Mouse (Mus musculus) hindbrain, postnatal 0 days (tissue): ENCODE measurements around the gene Rsad2. TPM values are rescaled to one million over a fixed set of nuclear protein-coding genes. Genes with fewer than 3 reads are reported as not detected.
"Not testable (repeated sequence)": the region's sequence is repeated elsewhere in the genome, so short reads cannot be mapped to it uniquely, and the experiment has no call there.

Experiments used
- ATAC-seq: fragments of 200-750 bp; cut with Nextera tagmentation; 2 replicates; pipeline ENCODE4 v1.8.0; 2017; ENCODE audit warnings: mild to moderate bottlenecking, moderate TSS enrichment, moderate library complexity
- DNase-seq: peaks from one replicate; pipeline ENCODE4 v3.0.0-alpha.2; 2015; ENCODE audit warnings: low spot score
- H3K27ac ChIP-seq: fragments of 300-500 bp; sonication (generic); 2 replicates; pipeline ENCODE4 v1.5.1; 2014; ENCODE audit warnings: mild to moderate bottlenecking
- H3K27me3 ChIP-seq: fragments of 300-500 bp; sonication (generic); 2 replicates; pipeline ENCODE4 v1.6.1; 2014; ENCODE audit warnings: low read length, mixed read lengths; ENCODE audit not compliant: insufficient read depth
- H3K36me3 ChIP-seq: fragments of 300-500 bp; sonication (generic); 2 replicates; pipeline ENCODE4 v1.6.1; 2014; ENCODE audit warnings: low read length, mixed read lengths; ENCODE audit not compliant: insufficient read depth
- H3K4me1 ChIP-seq: fragments of 300-500 bp; sonication (generic); 2 replicates; pipeline ENCODE4 v1.6.1; 2014; ENCODE audit warnings: antibody characterized with exemption, low read length, mixed read lengths; ENCODE audit not compliant: insufficient read depth
- H3K4me2 ChIP-seq: fragments of 300-500 bp; sonication (generic); 2 replicates; pipeline ENCODE4 v1.6.1; 2014; ENCODE audit warnings: low read depth, mild to moderate bottlenecking, low read length, moderate library complexity, mixed read lengths
- H3K4me3 ChIP-seq: fragments of 300-500 bp; sonication (generic); 2 replicates; pipeline ENCODE4 v1.5.1; 2014; ENCODE audit warnings: low read length
- H3K9ac ChIP-seq: fragments of 300-500 bp; sonication (generic); replicated peaks from 2 replicates; pipeline ENCODE4 v1.6.1; 2014; ENCODE audit warnings: mild to moderate bottlenecking, low read length, moderate library complexity, mixed read lengths
- H3K9me3 ChIP-seq: fragments of 300-500 bp; sonication (generic); 2 replicates; pipeline ENCODE4 v1.6.1; 2016; ENCODE audit warnings: low read length, mixed read lengths
- CTCF ChIP-seq: IDR thresholded peaks from 2 replicates; pipeline ENCODE4 v1.5.1; 2016; ENCODE audit warnings: antibody characterized with exemption, control low read depth, low read depth
- WGBS: fragments of 180-500 bp; shearing (Covaris S2); extraction: QIAGEN DNeasy Blood & Tissue Kit; methylation state at CpG from one replicate; pipeline ENCODE4 v1.1.7; 2014; 5-methylcytosine and 5-hydroxymethylcytosine counted together
- polyA plus RNA-seq: library from polyadenylated mRNA; unstranded; fragments of >200 nt; fragmentation: Nextera tagmentation; extraction: Ambion mirVana; gene quantifications from 2 replicates; pipeline ENCODE4 v1.2.1, GENCODE M21; 2015
- total RNA-seq: library from RNA; depleted of rRNA; stranded (reverse); fragments of >200 nt; gene quantifications from 2 replicates; pipeline ENCODE4 v1.2.3, GENCODE M21; 2014

The Rsad2 gene
- total and polyA plus RNA-seq, 2 experiments from 2014 or later, result 1.4 to 1.5 TPM

- Histone ChIP-seq H3K9ac (no peak overlapping the region), H3K27ac (no peak overlapping the region), H3K9me3 (no peaks in the 10 kb centered on the region), H3K4me1 (no peaks in the 10 kb centered on the region), H3K4me2 (no peak overlapping the region), H3K4me3 (no peak overlapping the region), H3K27me3 (no peaks in the 10 kb centered on the region), H3K36me3 (no peaks in the 10 kb centered on the region)
- TF ChIP-seq CTCF, result no peak
- 85% methylated on average over 4 of the region's 4 CpGs for WGBS
- ATAC-seq (no peak), DNase-seq (no peak)
Measured at GRCm38 (mm10) chr12:26446377-26447045, 9.7 kb downstream of the Rsad2 start.

- Histone ChIP-seq H3K4me1 (no peaks in the 10 kb centered on the region), H3K27ac (no peak overlapping the region), H3K9me3 (no peaks in the 10 kb centered on the region), H3K9ac (no peak overlapping the region), H3K4me2 (no peak overlapping the region), H3K27me3 (no peaks in the 10 kb centered on the region), H3K4me3 (no peak overlapping the region), H3K36me3 (no peaks in the 10 kb centered on the region)
- WGBS, result 88% methylated on average over 2 of the region's 2 CpGs
- DNase-seq, result no peak
- no peak for ATAC-seq
- no peak for TF ChIP-seq CTCF
Measured at GRCm38 (mm10) chr12:26444511-26444910, 11.7 kb downstream of the Rsad2 start.

- peak; percentile 81 for DNase-seq
- WGBS, result 0% methylated on average over 2 of the region's 2 CpGs
- no peak overlapping the region for H3K27ac ChIP-seq
- H3K4me1 ChIP-seq, result no peaks in the 10 kb centered on the region
- no peak overlapping the region for H3K4me3 ChIP-seq
- no peaks in the 10 kb centered on the region for H3K9me3 ChIP-seq
- no peak overlapping the region for H3K9ac ChIP-seq
- no peaks in the 10 kb centered on the region for H3K27me3 ChIP-seq
- no peak overlapping the region for H3K4me2 ChIP-seq
- no peak for ATAC-seq
- peak; percentile 79 for TF ChIP-seq CTCF
- no peaks in the 10 kb centered on the region for H3K36me3 ChIP-seq
Measured at GRCm38 (mm10) chr12:26444054-26444453, 12.2 kb downstream of the Rsad2 start.

DNA sequence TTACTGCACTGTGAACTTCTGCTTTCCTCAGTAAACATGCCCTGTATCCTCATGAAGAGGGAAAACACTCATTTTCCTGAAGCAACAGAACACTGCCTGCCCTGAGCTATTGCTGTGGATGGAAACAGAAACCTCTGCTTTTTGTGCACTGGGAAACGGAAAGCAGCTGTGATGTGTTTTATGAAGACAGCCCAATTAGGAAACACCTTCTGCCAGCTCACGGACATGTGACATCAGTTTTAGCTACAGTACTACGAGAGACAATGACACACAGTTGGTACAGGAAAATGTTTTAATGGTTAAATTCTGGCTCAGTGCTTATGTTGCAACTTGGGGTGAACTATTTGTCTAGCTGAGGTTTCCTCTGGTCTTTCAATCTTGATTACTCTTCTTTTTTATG is 16.9 kb downstream of the Rsad2 start:
- no peak overlapping the region for H3K4me2 ChIP-seq
- 66% methylated on average over 3 of the region's 3 CpGs for WGBS
- H3K4me3 ChIP-seq, result no peak overlapping the region
- no peaks in the 10 kb centered on the region for H3K4me1 ChIP-seq
- no peak overlapping the region for H3K9ac ChIP-seq
- DNase-seq (no peak), ATAC-seq (no peak)
- no peaks in the 10 kb centered on the region for H3K36me3 ChIP-seq
- no peaks in the 10 kb centered on the region for H3K9me3 ChIP-seq
- H3K27me3 ChIP-seq, result no peaks in the 10 kb centered on the region
- TF ChIP-seq CTCF, result no peak
- H3K27ac ChIP-seq, result no peak overlapping the region

DNA sequence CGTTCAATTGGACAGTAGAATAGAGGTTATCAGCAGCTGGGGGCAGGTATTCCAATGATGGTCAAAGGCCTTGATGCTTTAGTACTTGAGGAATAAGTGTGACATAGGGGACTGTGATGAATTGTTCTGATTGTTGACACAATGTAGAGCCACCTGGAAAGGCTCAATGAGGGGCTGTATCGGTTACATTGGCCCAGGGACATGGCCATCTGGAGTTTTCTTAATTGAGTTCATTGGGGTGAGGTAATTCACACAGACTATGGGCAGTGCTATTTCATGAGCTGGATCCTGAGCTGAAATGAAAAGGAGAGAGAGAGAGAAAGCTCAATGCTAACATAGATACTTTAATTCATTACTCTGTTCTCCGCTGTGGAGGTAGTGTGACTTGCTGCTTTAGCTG is 18.3 kb downstream of the Rsad2 start:
- WGBS, result 69% methylated on average over 3 of the region's 3 CpGs
- Histone ChIP-seq H3K4me2 (no peak overlapping the region), H3K9me3 (no peaks in the 10 kb centered on the region), H3K4me3 (no peak overlapping the region), H3K36me3 (no peaks in the 10 kb centered on the region), H3K4me1 (no peaks in the 10 kb centered on the region), H3K9ac (no peak overlapping the region), H3K27ac (no peak overlapping the region), H3K27me3 (no peaks in the 10 kb centered on the region)
- peak; percentile 43; the same call in 1 of the 2 replicates for ATAC-seq
- TF ChIP-seq CTCF, result no peak
- DNase-seq, result peak; percentile 42

GRCm38 (mm10) chr12:26436334-26436733 is 19.9 kb downstream of the Rsad2 start:
- H3K9me3 ChIP-seq, result no peaks in the 10 kb centered on the region
- TF ChIP-seq CTCF, result no peak
- ATAC-seq, result no peak
- no peaks in the 10 kb centered on the region for H3K36me3 ChIP-seq
- no peak for DNase-seq
- WGBS, result 80% methylated on average over 4 of the region's 4 CpGs
- no peak overlapping the region for H3K9ac ChIP-seq
- no peak overlapping the region for H3K4me2 ChIP-seq
- H3K4me3 ChIP-seq, result no peak overlapping the region
- no peak overlapping the region for H3K27ac ChIP-seq
- no peaks in the 10 kb centered on the region for H3K4me1 ChIP-seq
- no peaks in the 10 kb centered on the region for H3K27me3 ChIP-seq

- H3K9me3 ChIP-seq, H3K27ac ChIP-seq, ATAC-seq, H3K9ac ChIP-seq, H3K4me2 ChIP-seq, H3K36me3 ChIP-seq, DNase-seq, H3K4me3 ChIP-seq, H3K27me3 ChIP-seq, H3K4me1 ChIP-seq: not testable (repeated sequence)
- WGBS, result 91% methylated on average over 2 of the region's 2 CpGs
Measured at GRCm38 (mm10) chr12:26428771-26429170, 27.5 kb downstream of the Rsad2 start.
